Mouse (Mus musculus) CH12.LX (cell line): ENCODE data around the gene Ldb2. TPM values are rescaled to one million over a fixed set of nuclear protein-coding genes. Genes with fewer than 3 reads are reported as not detected.

Source experiments
- DNase-seq: peaks from one replicate; pipeline ENCODE4 v3.0.0-alpha.2; 2013; ENCODE audit errors: extremely low read depth
- H3K27ac ChIP-seq: 2 replicates; pipeline ENCODE4 v1.5.1; 2012; ENCODE audit warnings: low read depth, mild to moderate bottlenecking, control low read depth, moderate library complexity; ENCODE audit not compliant: insufficient read depth
- H3K27me3 ChIP-seq: replicated peaks from 2 replicates; pipeline ENCODE3; 2012; ENCODE audit warnings: inconsistent platforms
- H3K36me3 ChIP-seq, 2 experiments: replicated peaks in 1 of 2; 2 replicates each; pipeline versions ENCODE3 to v1.6.1; 2012; ENCODE audit warnings: inconsistent platforms in 1 of 2, low read length in 1 of 2, mild to moderate bottlenecking in 1 of 2, mixed read lengths in 1 of 2, moderate library complexity in 1 of 2; ENCODE audit not compliant: control insufficient read depth in 1 of 2, insufficient read depth in 1 of 2
- H3K4me1 ChIP-seq, 2 experiments: 2 replicates each; pipeline ENCODE4 v1.6.1; 2012; ENCODE audit warnings: inconsistent platforms in 1 of 2, moderate library complexity in 1 of 2; ENCODE audit not compliant: insufficient read depth in 2 of 2, control insufficient read depth in 1 of 2
- H3K4me2 ChIP-seq: 2 replicates; pipeline ENCODE4 v1.6.1; 2012; ENCODE audit warnings: low read depth, mild to moderate bottlenecking, control low read depth; ENCODE audit not compliant: poor library complexity, insufficient read depth, severe bottlenecking
- H3K4me3 ChIP-seq, 3 experiments: fragments of 150-350 bp in 1 of 3; sonication (generic) in 1 of 3; replicated peaks in 1 of 3; 2 replicates each; pipeline versions ENCODE3 to v1.5.1; 2011 to 2012; ENCODE audit warnings: low read depth in 2 of 3, low read length in 2 of 3, mild to moderate bottlenecking in 2 of 3, moderate library complexity in 2 of 3, control low read depth in 1 of 3, improper control_type of control experiment in 1 of 3, inconsistent platforms in 1 of 3, mixed read lengths in 1 of 3; ENCODE audit not compliant: poor library complexity in 1 of 3
- H3K79me2 ChIP-seq: replicated peaks from 2 replicates; pipeline ENCODE4 v1.6.1; 2012; ENCODE audit warnings: mild to moderate bottlenecking, moderate library complexity; ENCODE audit not compliant: control insufficient read depth, poor library complexity, insufficient read depth, severe bottlenecking; ENCODE audit errors: extremely low read depth
- H3K9ac ChIP-seq: 2 replicates; pipeline ENCODE4 v1.6.1; 2012; ENCODE audit warnings: low read depth, mild to moderate bottlenecking, control low read depth, moderate library complexity; ENCODE audit not compliant: insufficient read depth
- H3K9me3 ChIP-seq: replicated peaks from 2 replicates; pipeline ENCODE3; 2012; ENCODE audit warnings: low read length, inconsistent platforms, mixed read lengths
- CHD1 ChIP-seq: IDR thresholded peaks from 2 replicates; pipeline ENCODE4 v1.6.1; 2012; ENCODE audit warnings: low read depth, low read length, improper control_type of control experiment, inconsistent platforms
- CHD2 ChIP-seq: IDR thresholded peaks from 2 replicates; pipeline ENCODE4 v1.6.1; 2011; ENCODE audit warnings: low read length, improper control_type of control experiment
- CTCF ChIP-seq, 2 experiments: IDR thresholded peaks in 1 of 2; conservative IDR thresholded peaks in 1 of 2; 2 replicates each; pipeline ENCODE4 v1.5.1; 2011 to 2012; ENCODE audit warnings: low read depth in 2 of 2, low read length in 2 of 2, improper control_type of control experiment in 1 of 2, inconsistent platforms in 1 of 2, mild to moderate bottlenecking in 1 of 2, moderate library complexity in 1 of 2
- EP300 ChIP-seq: IDR thresholded peaks from 2 replicates; pipeline ENCODE4 v1.6.1; 2011; ENCODE audit warnings: low read length, improper control_type of control experiment
- IRF4 ChIP-seq: IDR thresholded peaks from 2 replicates; pipeline ENCODE4 v1.6.1; 2014; ENCODE audit warnings: low read depth, mild to moderate bottlenecking, inconsistent platforms, low read length, improper control_type of control experiment
- JUND ChIP-seq: conservative IDR thresholded peaks from 2 replicates; pipeline ENCODE4 v1.6.1; 2011; ENCODE audit warnings: low read depth, low read length, improper control_type of control experiment
- MAFK ChIP-seq: IDR thresholded peaks from 2 replicates; pipeline ENCODE4 v1.6.1; 2011; ENCODE audit warnings: low read length, improper control_type of control experiment; ENCODE audit not compliant: insufficient replicate concordance
- MEF2A ChIP-seq: IDR thresholded peaks from 2 replicates; pipeline ENCODE4 v1.6.1; 2014; ENCODE audit warnings: low read depth, mild to moderate bottlenecking, inconsistent platforms, low read length, improper control_type of control experiment, borderline replicate concordance
- NRF1 ChIP-seq: IDR thresholded peaks from 2 replicates; pipeline ENCODE4 v1.6.1; 2014; ENCODE audit warnings: low read depth, mild to moderate bottlenecking, inconsistent platforms, low read length, improper control_type of control experiment, moderate library complexity
- PAX5 ChIP-seq: IDR thresholded peaks from 2 replicates; pipeline ENCODE4 v1.6.1; 2012; ENCODE audit warnings: low read length, inconsistent platforms, mixed read lengths
- POLR2AphosphoS2 ChIP-seq: IDR thresholded peaks from 2 replicates; pipeline ENCODE4 v1.6.1; 2011; ENCODE audit warnings: low read depth, low read length, improper control_type of control experiment
- RAD21 ChIP-seq: IDR thresholded peaks from 2 replicates; pipeline ENCODE4 v1.6.1; 2011; ENCODE audit warnings: low read depth, mild to moderate bottlenecking, low read length, improper control_type of control experiment, moderate library complexity
- RCOR1 ChIP-seq: conservative IDR thresholded peaks from 2 replicates; pipeline ENCODE4 v1.6.1; 2012; ENCODE audit warnings: low read depth, mild to moderate bottlenecking, inconsistent platforms, low read length, improper control_type of control experiment
- SIN3A ChIP-seq: IDR thresholded peaks from 2 replicates; pipeline ENCODE4 v1.6.1; 2012; ENCODE audit warnings: low read length, improper control_type of control experiment, inconsistent platforms
- SMC3 ChIP-seq: IDR thresholded peaks from 2 replicates; pipeline ENCODE4 v1.6.1; 2011; ENCODE audit warnings: low read depth, low read length, improper control_type of control experiment
- TCF12 ChIP-seq: IDR thresholded peaks from 2 replicates; pipeline ENCODE4 v1.6.1; 2014; ENCODE audit warnings: low read depth, mild to moderate bottlenecking, inconsistent platforms, low read length, improper control_type of control experiment
- USF2 ChIP-seq: conservative IDR thresholded peaks from 2 replicates; pipeline ENCODE4 v1.6.1; 2011; ENCODE audit warnings: low read depth, low read length, improper control_type of control experiment
- ZKSCAN1 ChIP-seq: IDR thresholded peaks from 2 replicates; pipeline ENCODE4 v1.6.1; 2012; ENCODE audit warnings: low read depth, inconsistent platforms, low read length, improper control_type of control experiment, borderline replicate concordance
- ZNF384 ChIP-seq: IDR thresholded peaks from 2 replicates; pipeline ENCODE4 v1.6.1; 2012; ENCODE audit warnings: low read depth, low read length, improper control_type of control experiment, inconsistent platforms
- dilution Hi-C: fragments of 300-500 bp; cut with MboI; formaldehyde crosslinking; loops from 2 replicates; pipeline ENCODE4 v1.14.3; 2020; ENCODE audit warnings: low sequenced_read_pairs; ENCODE audit not compliant: extremely low pct_unique_long_range_greater_than_20kb, extremely low pct_ligation_motif_present
- in situ Hi-C: fragments of 300-500 bp; cut with MboI; formaldehyde crosslinking; loops from 3 replicates; pipeline ENCODE4 v1.14.3; 2019; ENCODE audit warnings: low sequenced_read_pairs, low pct_ligation_motif_present, low pct_unique_long_range_greater_than_20kb, mixed read lengths
- polyA plus RNA-seq: library from polyadenylated mRNA; unstranded; fragments of >175 nt; gene quantifications from 2 replicates; pipeline ENCODE4 v1.2.1, GENCODE M21; 2012; ENCODE audit warnings: low read depth; ENCODE audit not compliant: insufficient read length
- total RNA-seq, 2 experiments: library from RNA; depleted of rRNA; stranded (reverse); fragments of 300-350 nt in 1 of 2; fragments of >200 nt in 1 of 2; gene quantifications; 2 replicates each; pipeline ENCODE4 v1.2.3; 2012 to 2014

Gene Ldb2
- total and polyA plus RNA-seq, 3 experiments: not detected

DNA sequence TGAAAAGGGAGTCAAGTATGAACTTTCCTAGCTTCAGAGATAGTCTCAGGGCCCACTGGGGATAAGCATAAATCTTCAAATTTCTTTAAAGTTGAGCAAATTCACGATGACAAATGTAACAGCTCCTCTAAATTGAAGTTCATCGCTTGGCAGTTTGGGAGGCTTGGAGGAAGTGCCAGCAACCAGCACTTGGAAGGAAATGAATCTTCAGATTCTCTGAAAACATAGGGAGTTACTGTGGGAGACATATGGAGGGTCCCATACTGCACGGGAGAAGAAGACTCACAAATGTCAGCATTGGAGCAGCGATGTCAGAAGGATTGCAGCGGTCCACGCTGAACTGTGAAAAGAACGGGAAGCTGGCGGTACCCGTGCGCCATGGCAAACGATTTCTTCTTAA lies 139.8 kb downstream of the Ldb2 start:
- Histone ChIP-seq H3K27me3 (no peaks in the 10 kb centered on the region), H3K4me3 (no peak overlapping the region), H3K79me2 (no peaks in the 10 kb centered on the region), H3K36me3 (no peaks in the 10 kb centered on the region), H3K4me2 (no peak overlapping the region), H3K4me1 (no peaks in the 10 kb centered on the region), H3K27ac (no peak overlapping the region), H3K9ac (no peak overlapping the region), H3K9me3 (no peaks in the 10 kb centered on the region)
- dilution Hi-C loops (no loop called here), in situ Hi-C loops (no loop called here)
- DNase-seq: no peak
- TF ChIP-seq IRF4: no peak
- TF ChIP-seq PAX5: no peak
- TF ChIP-seq CHD2: no peak
- no peak for TF ChIP-seq EP300
- no peak for TF ChIP-seq MAFK
- TF ChIP-seq RAD21: no peak
- TF ChIP-seq SIN3A: no peak
- TF ChIP-seq MEF2A: no peak
- TF ChIP-seq CHD1: no peak
- no peak for TF ChIP-seq JUND
- no peak for TF ChIP-seq SMC3
- TF ChIP-seq POLR2AphosphoS2: no peak
- TF ChIP-seq ZNF384: no peak
- TF ChIP-seq TCF12: no peak
- no peak for TF ChIP-seq NRF1
- TF ChIP-seq RCOR1: no peak
- TF ChIP-seq ZKSCAN1: no peak

DNA sequence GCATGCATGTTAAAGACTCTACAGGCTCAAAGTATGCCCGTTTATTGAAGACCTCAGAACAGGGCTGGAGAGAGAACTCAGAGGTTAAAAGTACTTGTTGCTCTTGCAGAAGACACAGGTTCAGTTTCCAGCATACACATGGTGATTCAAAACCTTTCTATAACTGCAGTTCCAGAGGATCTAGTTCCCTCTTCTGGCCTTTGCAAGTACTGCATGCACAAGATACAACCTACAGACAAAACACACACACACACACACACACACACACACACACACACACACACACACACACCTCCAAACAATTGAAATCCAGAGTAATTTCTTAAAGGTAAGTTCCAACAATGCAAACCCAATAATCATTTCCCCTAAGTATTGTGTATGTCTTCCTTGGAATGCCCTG lies 142.8 kb downstream of the Ldb2 start:
- DNase-seq: peak; percentile 21
- dilution Hi-C loops: no loop called here

More for the DNA sequence above, 142.8 kb downstream of the Ldb2 start:
- Histone ChIP-seq H3K4me2 (no peak overlapping the region), H3K27ac (no peak overlapping the region), H3K9ac (no peak overlapping the region), H3K4me1 (no peaks in the 10 kb centered on the region), H3K4me3 (no peak overlapping the region), H3K79me2 (no peaks in the 10 kb centered on the region), H3K9me3 (no peaks in the 10 kb centered on the region), H3K27me3 (no peaks in the 10 kb centered on the region), H3K36me3 (no peaks in the 10 kb centered on the region)
- no peak for TF ChIP-seq USF2
- peak in 1 of 2 experiments; percentile 59; a peak in 2 of 4 replicates for TF ChIP-seq CTCF (conservative IDR thresholded peaks at IDR 0.05 in 1 of 2, IDR thresholded peaks at IDR 0.05 in 1 of 2; ENCODE audit: low read depth in 2 of 2, low read length in 2 of 2)
- peak; percentile 44 for TF ChIP-seq SMC3
- TF ChIP-seq RAD21: peak; percentile 44
- in situ Hi-C loops: no loop called here
